Mouse (Mus musculus) G1E (cell line): ENCODE data around the gene Fam234a. TPM values are rescaled to one million over a fixed set of nuclear protein-coding genes. Genes with fewer than 3 reads are reported as not detected.
A peak's percentile ranks its signal among the peaks of the same experiment; 100 is the strongest.

ENCODE experiments used
- ATAC-seq: 2 replicates; pipeline ENCODE4 v1.8.0; 2016; ENCODE audit warnings: mild to moderate bottlenecking; ENCODE audit not compliant: insufficient number of reproducible peaks, poor library complexity, low FRiP score, severe bottlenecking; ENCODE audit errors: extremely low read depth
- DNase-seq: peaks from one replicate; pipeline ENCODE4 v3.0.0; 2012; ENCODE audit warnings: low spot score
- H3K27me3 ChIP-seq: 2 replicates; pipeline ENCODE4 v1.6.1; 2012; ENCODE audit warnings: mild to moderate bottlenecking, low read length, inconsistent platforms; ENCODE audit not compliant: insufficient read depth
- H3K36me3 ChIP-seq: replicated peaks from 2 replicates; pipeline ENCODE3; 2012; ENCODE audit warnings: mild to moderate bottlenecking, inconsistent platforms
- H3K4me1 ChIP-seq: 2 replicates; pipeline ENCODE4 v1.6.1; 2012; ENCODE audit warnings: low read depth, low read length, inconsistent platforms, mixed read lengths; ENCODE audit not compliant: insufficient read depth
- H3K4me3 ChIP-seq: 2 replicates; pipeline ENCODE4 v1.5.1; 2012; ENCODE audit warnings: low read depth, mild to moderate bottlenecking, inconsistent platforms, low read length, moderate library complexity, mixed read lengths
- H3K9me3 ChIP-seq: replicated peaks from 2 replicates; pipeline ENCODE4 v1.6.1; 2012; ENCODE audit warnings: inconsistent platforms
- CTCF ChIP-seq: IDR thresholded peaks from 2 replicates; pipeline ENCODE4 v1.5.1; 2012; ENCODE audit warnings: low read depth, low read length, inconsistent platforms, mixed read lengths
- GATA1 ChIP-seq: IDR thresholded peaks from 2 replicates; pipeline ENCODE4 v1.6.1; 2012; ENCODE audit warnings: borderline replicate concordance, low read length, inconsistent platforms, mixed read lengths
- GATA2 ChIP-seq: IDR thresholded peaks from 2 replicates; pipeline ENCODE4 v1.6.1; 2012; ENCODE audit warnings: low read depth, low read length, inconsistent platforms, borderline replicate concordance
- POLR2AphosphoS5 ChIP-seq: IDR thresholded peaks from 2 replicates; pipeline ENCODE4 v1.6.1; 2012; ENCODE audit warnings: low read depth, low read length, inconsistent platforms; ENCODE audit not compliant: insufficient replicate concordance
- TAL1 ChIP-seq: conservative IDR thresholded peaks from 2 replicates; pipeline ENCODE4 v1.6.1; 2012; ENCODE audit warnings: low read depth, low read length, inconsistent platforms, mixed read lengths
- polyA plus RNA-seq: library from polyadenylated mRNA; stranded (reverse); fragments of >175 nt; gene quantifications from 2 replicates; pipeline ENCODE4 v1.2.3, GENCODE M21; 2012
- total RNA-seq, 2 experiments: library from RNA; stranded (forward) in 1 of 2; stranded (reverse) in 1 of 2; fragments of 200-1000 nt in 1 of 2; fragments of >200 nt in 1 of 2; fragmentation: Nextera tagmentation in 1 of 2; gene quantifications; 2 replicates each; pipeline ENCODE4 v1.2.3; 2014 to 2017

Fam234a gene
- total and polyA plus RNA-seq, 3 experiments: 3.0 to 7.0 (median 4.2) TPM

GRCm38 (mm10) chr17:26235077-26235815 is 8.8 kb downstream of the Fam234a start:
- Histone ChIP-seq H3K4me1 (peaks cover 61% of the 10 kb centered on the region), H3K9me3 (no peaks in the 10 kb centered on the region), H3K4me3 (peak overlapping the region; percentile 44; the same call in 1 of the 2 replicates), H3K27me3 (no peaks in the 10 kb centered on the region), H3K36me3 (no peaks in the 10 kb centered on the region)
- DNase-seq: no peak
- TF ChIP-seq GATA1: no peak
- 0 out of 2 replicates have a peak, but pooled peaks have one; percentile 6 for TF ChIP-seq TAL1
- no peak; the same call in 1 of the 2 replicates for ATAC-seq

DNA sequence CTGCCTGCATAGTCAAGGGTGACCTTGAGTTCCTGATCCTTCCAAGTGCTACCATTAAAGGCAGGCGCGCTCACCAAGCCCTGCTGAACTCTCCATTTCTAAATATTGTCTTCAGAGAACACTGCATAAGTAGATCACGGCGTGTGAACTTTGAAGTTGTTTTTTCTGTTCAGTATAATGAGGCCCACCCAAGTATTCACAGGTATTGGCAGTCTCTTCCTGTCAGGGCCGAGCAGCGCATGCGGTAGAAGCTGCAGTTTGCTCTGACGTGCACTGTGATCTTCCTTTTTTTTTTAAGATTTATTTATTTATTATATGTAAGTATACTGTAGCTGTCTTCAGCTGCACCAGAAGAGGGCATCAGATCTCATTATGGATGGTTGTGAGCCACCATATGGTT is 9.7 kb downstream of the Fam234a start:
- ATAC-seq (no peak), DNase-seq (no peak)
- H3K4me3 ChIP-seq: no peak overlapping the region
- TF ChIP-seq CTCF (no peak), TAL1 (no peak), GATA2 (no peak), POLR2AphosphoS5 (no peak), GATA1 (no peak)
- H3K4me1 ChIP-seq: peaks cover 57% of the 10 kb centered on the region
- peaks cover 4% of the 10 kb centered on the region for H3K36me3 ChIP-seq
- H3K27me3 ChIP-seq: no peaks in the 10 kb centered on the region
- H3K9me3 ChIP-seq: no peaks in the 10 kb centered on the region

- DNase-seq (no peak), ATAC-seq (no peak)
- Histone ChIP-seq H3K36me3 (peaks cover 4% of the 10 kb centered on the region), H3K27me3 (no peaks in the 10 kb centered on the region), H3K9me3 (no peaks in the 10 kb centered on the region), H3K4me1 (peaks cover 43% of the 10 kb centered on the region), H3K4me3 (no peak overlapping the region)
- TF ChIP-seq GATA1 (no peak), GATA2 (no peak), POLR2AphosphoS5 (no peak)
Measured at GRCm38 (mm10) chr17:26232863-26233262, 11.2 kb downstream of the Fam234a start.

DNA sequence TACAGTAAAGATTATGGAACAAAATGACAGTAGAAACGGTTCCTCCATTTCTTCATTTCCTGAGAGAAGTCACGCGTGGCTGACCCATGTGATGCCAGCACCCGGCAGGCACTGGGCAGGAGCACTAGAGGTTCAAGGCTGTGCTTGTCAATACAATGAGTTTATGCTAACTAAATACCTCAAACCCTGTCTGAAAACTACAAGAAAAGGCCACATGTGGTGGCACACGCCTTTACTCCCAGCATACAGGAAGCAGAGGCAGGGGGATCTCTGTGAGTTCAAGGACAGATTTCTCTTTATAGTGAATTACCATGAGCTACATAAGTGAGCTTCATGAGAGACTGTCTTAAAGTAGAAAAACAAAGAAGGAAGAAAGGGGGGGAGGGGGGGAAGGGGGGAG is 12.9 kb downstream of the Fam234a start:
- peaks cover 4% of the 10 kb centered on the region for H3K36me3 ChIP-seq
- no peak for ATAC-seq

GRCm38 (mm10) chr17:26229776-26230175 is 14.3 kb downstream of the Fam234a start:
- peaks cover 19% of the 10 kb centered on the region for H3K4me1 ChIP-seq
- H3K4me3 ChIP-seq: no peak overlapping the region
- no peak for DNase-seq
- no peak for TF ChIP-seq GATA2
- no peak for TF ChIP-seq GATA1
- TF ChIP-seq POLR2AphosphoS5: no peak
- no peak for TF ChIP-seq TAL1
- no peak for TF ChIP-seq CTCF
- H3K36me3 ChIP-seq: peaks cover 9% of the 10 kb centered on the region
- no peaks in the 10 kb centered on the region for H3K9me3 ChIP-seq
- no peaks in the 10 kb centered on the region for H3K27me3 ChIP-seq
- ATAC-seq: no peak

More for the DNA sequence above, 12.9 kb downstream of the Fam234a start:
- Histone ChIP-seq H3K27me3 (no peaks in the 10 kb centered on the region), H3K9me3 (no peaks in the 10 kb centered on the region), H3K4me1 (peaks cover 28% of the 10 kb centered on the region), H3K4me3 (no peak overlapping the region)
- TF ChIP-seq POLR2AphosphoS5 (no peak), GATA2 (no peak), CTCF (no peak)
- no peak for DNase-seq

GRCm38 (mm10) chr17:26225150-26225549 is 18.9 kb downstream of the Fam234a start:
- H3K4me3 ChIP-seq: no peak overlapping the region
- H3K27me3 ChIP-seq: no peaks in the 10 kb centered on the region
- H3K36me3 ChIP-seq: peaks cover 15% of the 10 kb centered on the region
- TF ChIP-seq GATA2: no peak
- TF ChIP-seq TAL1: no peak
- no peak for TF ChIP-seq GATA1
- no peak for TF ChIP-seq CTCF
- no peak for TF ChIP-seq POLR2AphosphoS5
- H3K4me1 ChIP-seq: peaks cover 9% of the 10 kb centered on the region; the same call in 1 of the 2 replicates
- no peak for ATAC-seq
- no peaks in the 10 kb centered on the region for H3K9me3 ChIP-seq
- DNase-seq: no peak
